Mouse (Mus musculus): Measurements from ENCODE around the gene Gm10428.

Gene Gm10428

GRCm38 (mm10) chr11:62788935-62789616 lies 36.2 kb downstream of the Gm10428 start, which contains the start of gene Zfp286:
Zfp286 (minus strand) TSS chr11:62789462.
- peak; percentile 76 to 85 for DNase-seq

- no peak for DNase-seq
These were observed 36.7 kb downstream of the Gm10428 start for GRCm38 (mm10) chr11:62789617-62789936.
